Mouse (Mus musculus): Measurements from ENCODE around the gene Plekhm1.
"Not testable (repeated sequence)": the region's sequence is repeated elsewhere in the genome, so short reads cannot be mapped to it uniquely, and the experiment has no call there.

The Plekhm1 gene

GRCm38 (mm10) chr11:103338671-103339070 lies 73.8 kb downstream of the Plekhm1 start:
- DNase-seq: no peak

GRCm38 (mm10) chr11:103338119-103338518 lies 74.4 kb downstream of the Plekhm1 start:
- no peak for DNase-seq

GRCm38 (mm10) chr11:103337180-103337579 lies 75.3 kb downstream of the Plekhm1 start:
- DNase-seq: no peak

- no peak for DNase-seq
These were observed 76.9 kb downstream of the Plekhm1 start for GRCm38 (mm10) chr11:103335561-103335960.

GRCm38 (mm10) chr11:103334925-103335324 lies 77.6 kb downstream of the Plekhm1 start:
- no peak for DNase-seq

GRCm38 (mm10) chr11:103333719-103334398 lies 78.6 kb downstream of the Plekhm1 start:
- DNase-seq: peak in 1 of 2 experiments; percentile 37

GRCm38 (mm10) chr11:103332890-103333651 lies 79.4 kb downstream of the Plekhm1 start:
- no peak for DNase-seq

GRCm38 (mm10) chr11:103332186-103332889 lies 80.1 kb downstream of the Plekhm1 start:
- DNase-seq: peak; percentile 58 to 60

- no peak for DNase-seq
These were observed 80.8 kb downstream of the Plekhm1 start for GRCm38 (mm10) chr11:103331502-103332185.

- no peak for DNase-seq
These were observed 81.7 kb downstream of the Plekhm1 start for GRCm38 (mm10) chr11:103330651-103331319.

GRCm38 (mm10) chr11:103326950-103327349 lies 85.5 kb downstream of the Plekhm1 start:
- peak; percentile 78 to 86 for DNase-seq

GRCm38 (mm10) chr11:103325172-103325571 lies 87.3 kb downstream of the Plekhm1 start:
- peak; percentile 65 to 67 for DNase-seq

- no peak for DNase-seq
These were observed 87.8 kb downstream of the Plekhm1 start for GRCm38 (mm10) chr11:103324723-103325122.

GRCm38 (mm10) chr11:103322832-103323231 lies 89.7 kb downstream of the Plekhm1 start:
- not testable (repeated sequence) for DNase-seq

- no peak for DNase-seq
These were observed 91.8 kb downstream of the Plekhm1 start for GRCm38 (mm10) chr11:103320646-103321045.

GRCm38 (mm10) chr11:103320196-103320595 lies 92.3 kb downstream of the Plekhm1 start:
- no peak for DNase-seq

- DNase-seq: no peak
These were observed 94.4 kb downstream of the Plekhm1 start for GRCm38 (mm10) chr11:103318042-103318441.

- no peak for DNase-seq
These were observed 97.1 kb downstream of the Plekhm1 start for GRCm38 (mm10) chr11:103315379-103315778.

- no peak for DNase-seq
These were observed 97.6 kb downstream of the Plekhm1 start for GRCm38 (mm10) chr11:103314736-103315374.
